Mouse (Mus musculus): ENCODE data around the gene Ivd. TPM values are rescaled to one million over a fixed set of nuclear protein-coding genes. Genes with fewer than 3 reads are reported as not detected.

Ivd gene
- polyA plus RNA-seq, 1 experiment from 2014 or later = 68.9 TPM

GRCm38 (mm10) chr2:118891173-118891572 lies 29.4 kb downstream of the Ivd start:
- no peak overlapping the region for H3K9ac ChIP-seq (ENCODE audit: low read depth, low read length)
- H3K4me3 ChIP-seq (replicated peaks; ENCODE audit: low read depth, low read length) = no peak overlapping the region
- peaks cover 18% of the 10 kb centered on the region for H3K27me3 ChIP-seq (ENCODE audit: insufficient read depth, low read length)
- H3K27ac ChIP-seq = no peak overlapping the region
- TF ChIP-seq CTCF (IDR thresholded peaks at IDR 0.05; ENCODE audit: low read depth) = no peak
- no peaks in the 10 kb centered on the region for H3K9me3 ChIP-seq (replicated peaks; ENCODE audit: low read length)
- H3K36me3 ChIP-seq (ENCODE audit: insufficient read depth, low read length) = no peaks in the 10 kb centered on the region
- H3K4me2 ChIP-seq (ENCODE audit: low read length) = no peak overlapping the region
- ATAC-seq (replicated peaks; ENCODE audit: low FRiP score, low read depth) (no peak), DNase-seq (ENCODE audit: low spot score) (no peak)
- WGBS = 77% methylated on average over 4 of the region's 4 CpGs
- no peaks in the 10 kb centered on the region for H3K4me1 ChIP-seq (replicated peaks; ENCODE audit: insufficient read depth, low read length)

DNA sequence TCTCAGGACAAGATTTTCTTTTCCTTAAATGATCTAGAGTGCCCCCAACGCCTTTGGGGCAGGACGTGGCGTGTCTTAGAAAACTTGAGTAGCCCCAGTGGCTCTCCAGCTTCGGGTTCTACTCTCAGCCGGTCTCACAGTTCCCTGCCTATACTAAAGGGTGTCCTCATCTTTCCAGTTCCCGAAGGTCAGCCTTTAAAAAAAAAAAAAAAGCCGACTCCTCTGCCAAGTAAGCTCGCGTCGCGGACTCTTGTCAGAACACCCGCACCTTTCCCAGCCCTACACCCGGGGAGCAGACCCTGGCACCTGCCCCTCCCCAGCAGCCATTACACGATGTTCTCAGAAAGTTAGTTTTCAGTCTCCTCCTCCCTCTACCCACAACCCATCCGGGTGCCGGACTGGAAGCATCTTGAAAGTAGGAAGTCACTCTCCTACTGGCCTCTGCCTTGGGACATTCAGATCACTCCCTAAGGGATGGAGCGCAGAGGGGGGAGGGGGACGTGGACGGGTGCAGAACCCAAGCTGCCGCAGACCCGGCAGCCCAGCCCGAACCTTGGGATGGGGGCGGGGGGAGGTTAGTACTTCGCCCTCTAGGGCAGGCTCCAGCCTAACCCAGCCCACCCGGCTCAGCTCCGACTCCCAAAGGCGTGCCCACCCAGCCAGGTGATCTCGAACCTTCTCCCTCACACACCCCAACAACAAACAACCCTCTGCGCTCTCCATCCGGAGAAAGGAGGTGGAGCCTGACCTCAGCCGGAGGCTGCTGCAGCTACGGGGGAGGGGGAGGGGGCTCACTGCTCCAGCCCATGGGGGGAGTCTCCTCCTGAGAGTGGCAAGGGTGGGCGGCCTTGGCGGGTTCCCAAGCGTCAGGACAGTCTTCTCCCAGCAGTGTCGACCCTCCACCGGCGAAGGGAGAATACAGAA lies 34.5 kb downstream of the Ivd start:
- ATAC-seq (replicated peaks; ENCODE audit: low FRiP score, low read depth) (no peak), DNase-seq (ENCODE audit: low spot score) (peak; percentile 37)
- TF ChIP-seq CTCF (IDR thresholded peaks at IDR 0.05; ENCODE audit: low read depth) = no peak
- peak overlapping the region; percentile 52; the same call in 1 of the 2 replicates for H3K9ac ChIP-seq (ENCODE audit: low read depth, low read length)
- H3K9me3 ChIP-seq (replicated peaks; ENCODE audit: low read length) = no peaks in the 10 kb centered on the region
- H3K4me1 ChIP-seq (replicated peaks; ENCODE audit: insufficient read depth, low read length) = peaks cover 9% of the 10 kb centered on the region; the same call in 1 of the 2 replicates
- H3K27me3 ChIP-seq (ENCODE audit: insufficient read depth, low read length) = peaks cover 53% of the 10 kb centered on the region
- no peaks in the 10 kb centered on the region for H3K36me3 ChIP-seq (ENCODE audit: insufficient read depth, low read length)
- WGBS = 2% methylated on average over 38 of the region's 38 CpGs
- peak overlapping the region; percentile 42 for H3K4me3 ChIP-seq (replicated peaks; ENCODE audit: low read depth, low read length)
- no peak overlapping the region for H3K27ac ChIP-seq
- peak overlapping the region; percentile 78 for H3K4me2 ChIP-seq (ENCODE audit: low read length)

GRCm38 (mm10) chr2:118896914-118897291 lies 35.1 kb downstream of the Ivd start:
- H3K4me1 ChIP-seq (replicated peaks; ENCODE audit: insufficient read depth, low read length) = peaks cover 9% of the 10 kb centered on the region; the same call in 1 of the 2 replicates
- no peak overlapping the region for H3K27ac ChIP-seq
- H3K4me2 ChIP-seq (ENCODE audit: low read length) = peak overlapping the region; percentile 78
- H3K9ac ChIP-seq (ENCODE audit: low read depth, low read length) = 0 out of 2 replicates have a peak overlapping the region, but pooled peaks have one; percentile 40
- ATAC-seq (replicated peaks; ENCODE audit: low FRiP score, low read depth) (no peak), DNase-seq (ENCODE audit: low spot score) (no peak)
- 1% methylated on average over 13 of the region's 13 CpGs for WGBS
- peak overlapping the region; percentile 42 for H3K4me3 ChIP-seq (replicated peaks; ENCODE audit: low read depth, low read length)
- no peaks in the 10 kb centered on the region for H3K36me3 ChIP-seq (ENCODE audit: insufficient read depth, low read length)
- TF ChIP-seq CTCF (IDR thresholded peaks at IDR 0.05; ENCODE audit: low read depth) = no peak
- H3K27me3 ChIP-seq (ENCODE audit: insufficient read depth, low read length) = peaks cover 50% of the 10 kb centered on the region
- H3K9me3 ChIP-seq (replicated peaks; ENCODE audit: low read length) = no peaks in the 10 kb centered on the region

- TF ChIP-seq CTCF (IDR thresholded peaks at IDR 0.05; ENCODE audit: low read depth) = no peak
- Histone ChIP-seq H3K9me3 (replicated peaks; ENCODE audit: low read length) (no peaks in the 10 kb centered on the region), H3K4me2 (ENCODE audit: low read length) (peak overlapping the region; percentile 78; the same call in 1 of the 2 replicates), H3K36me3 (ENCODE audit: insufficient read depth, low read length) (no peaks in the 10 kb centered on the region), H3K27ac (no peak overlapping the region), H3K4me3 (replicated peaks; ENCODE audit: low read depth, low read length) (peak overlapping the region; percentile 42; the same call in 1 of the 2 replicates), H3K4me1 (replicated peaks; ENCODE audit: insufficient read depth, low read length) (peaks cover 9% of the 10 kb centered on the region; the same call in 1 of the 2 replicates), H3K9ac (ENCODE audit: low read depth, low read length) (no peak overlapping the region), H3K27me3 (ENCODE audit: insufficient read depth, low read length) (peaks cover 47% of the 10 kb centered on the region)
- no peak for ATAC-seq (replicated peaks; ENCODE audit: low FRiP score, low read depth)
- no peak for DNase-seq (ENCODE audit: low spot score)
- 4% methylated on average over 7 of the region's 7 CpGs for WGBS
Observed at GRCm38 (mm10) chr2:118897392-118897791, 35.6 kb downstream of the Ivd start.

DNA sequence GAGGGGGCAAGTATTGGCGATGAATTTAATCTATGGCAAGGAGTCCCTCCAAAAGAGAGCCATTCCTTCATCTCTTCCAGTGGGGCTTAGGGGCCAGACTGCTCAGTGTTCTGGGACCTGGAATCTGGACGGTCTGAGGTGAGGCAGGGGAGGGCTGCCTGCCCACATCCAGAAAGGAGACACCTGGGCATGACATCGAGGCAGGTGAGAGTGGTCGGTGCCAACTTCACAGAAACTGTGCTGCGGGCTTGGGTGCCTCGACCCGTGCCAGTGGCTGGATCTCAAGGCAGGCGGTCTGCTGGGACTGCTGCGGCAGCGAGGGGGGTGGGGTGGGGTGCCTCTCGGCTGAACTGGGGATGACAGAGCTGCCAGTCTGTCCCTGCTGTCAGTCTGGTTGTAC lies 36.1 kb downstream of the Ivd start:
- 3% methylated on average over 11 of the region's 11 CpGs for WGBS

DNA sequence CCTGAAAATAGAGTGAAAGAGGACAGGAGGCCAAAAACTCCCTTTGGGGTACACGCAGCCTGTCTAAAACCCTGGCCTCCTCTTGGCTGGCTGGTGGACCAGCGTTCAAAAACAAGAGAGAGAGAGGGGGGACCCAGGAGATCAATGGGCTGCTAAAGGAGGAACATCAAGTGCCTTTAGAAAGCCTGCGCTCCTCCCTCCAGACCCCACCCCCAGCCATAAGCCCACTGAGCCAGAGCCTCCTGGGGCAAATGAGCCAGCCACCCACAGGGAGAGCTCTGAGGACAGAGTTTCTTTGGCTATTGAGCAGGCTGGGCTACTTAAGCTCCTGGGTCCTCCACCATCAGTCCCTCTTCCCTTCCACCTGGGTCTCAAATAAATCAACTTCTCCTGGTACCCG lies 37.0 kb downstream of the Ivd start:
- TF ChIP-seq CTCF (IDR thresholded peaks at IDR 0.05; ENCODE audit: low read depth) = no peak
- H3K4me2 ChIP-seq (ENCODE audit: low read length) = no peak overlapping the region
- H3K27me3 ChIP-seq (ENCODE audit: insufficient read depth, low read length) = peaks cover 47% of the 10 kb centered on the region
- ATAC-seq (replicated peaks; ENCODE audit: low FRiP score, low read depth) (no peak), DNase-seq (ENCODE audit: low spot score) (no peak)
- WGBS = 11% methylated on average over 3 of the region's 4 CpGs
- H3K4me3 ChIP-seq (replicated peaks; ENCODE audit: low read depth, low read length) = no peak overlapping the region
- H3K27ac ChIP-seq = no peak overlapping the region
- H3K36me3 ChIP-seq (ENCODE audit: insufficient read depth, low read length) = no peaks in the 10 kb centered on the region
- H3K4me1 ChIP-seq (replicated peaks; ENCODE audit: insufficient read depth, low read length) = peaks cover 9% of the 10 kb centered on the region; the same call in 1 of the 2 replicates
- H3K9me3 ChIP-seq (replicated peaks; ENCODE audit: low read length) = no peaks in the 10 kb centered on the region
- no peak overlapping the region for H3K9ac ChIP-seq (ENCODE audit: low read depth, low read length)

More for the DNA sequence above, 36.1 kb downstream of the Ivd start:
- Histone ChIP-seq H3K4me2 (ENCODE audit: low read length) (no peak overlapping the region), H3K27me3 (ENCODE audit: insufficient read depth, low read length) (peaks cover 47% of the 10 kb centered on the region), H3K4me1 (replicated peaks; ENCODE audit: insufficient read depth, low read length) (peaks cover 9% of the 10 kb centered on the region; the same call in 1 of the 2 replicates), H3K27ac (no peak overlapping the region), H3K4me3 (replicated peaks; ENCODE audit: low read depth, low read length) (no peak overlapping the region), H3K9me3 (replicated peaks; ENCODE audit: low read length) (no peaks in the 10 kb centered on the region), H3K9ac (ENCODE audit: low read depth, low read length) (no peak overlapping the region), H3K36me3 (ENCODE audit: insufficient read depth, low read length) (no peaks in the 10 kb centered on the region)
- TF ChIP-seq CTCF (IDR thresholded peaks at IDR 0.05; ENCODE audit: low read depth) = no peak
- ATAC-seq (replicated peaks; ENCODE audit: low FRiP score, low read depth) = no peak
- no peak for DNase-seq (ENCODE audit: low spot score)
